Mouse (Mus musculus) kidney, adult 2 months (tissue): ENCODE measurements at regions not wholly inside any gene's neighbourhood (a gene's known extent, or its start where the extent isn't known, plus 50 kb on each side); places are given as distances from the start of the nearest gene placed in this dataset.

Experiments used
- CTCF ChIP-seq: fragments of 200-500 bp; conservative IDR thresholded peaks from 2 replicates; pipeline ENCODE4 v1.5.1; 2011; ENCODE audit warnings: low read depth, mild to moderate bottlenecking, control low read depth, low read length, moderate library complexity, mixed read lengths; ENCODE audit not compliant: insufficient read depth, insufficient read length
- POLR2A ChIP-seq: fragments of 200-500 bp; IDR thresholded peaks from one replicate; pipeline ENCODE4 v1.6.1; 2011; ENCODE audit warnings: low read depth, low read length, control low read depth

GRCm38 (mm10) chr4:31323816-31324215, 640.1 kb upstream of the Map3k7 start:
- TF ChIP-seq CTCF (no peak), POLR2A (no peak)
